Mouse (Mus musculus) spleen, adult 2 months (tissue): Measurements from ENCODE around the gene Panx3.

Source experiments
- CTCF ChIP-seq: fragments of 200-500 bp; IDR thresholded peaks from 2 replicates; pipeline ENCODE4 v1.5.1; 2011; ENCODE audit warnings: mild to moderate bottlenecking, inconsistent platforms; ENCODE audit not compliant: insufficient read depth, insufficient read length, insufficient replicate concordance; ENCODE audit errors: extremely low read depth
- POLR2A ChIP-seq: fragments of 200-500 bp; IDR thresholded peaks from 2 replicates; pipeline ENCODE4 v1.6.1; 2011; ENCODE audit warnings: low read depth, low read length, inconsistent platforms

GRCm38 (mm10) chr9:37663210-37663609 is 5.8 kb downstream of the Panx3 start:
- TF ChIP-seq POLR2A = no peak
- TF ChIP-seq CTCF = no peak
